Mouse (Mus musculus): ENCODE measurements around the gene Rasgrp3. TPM values are rescaled to one million over a fixed set of nuclear protein-coding genes. Genes with fewer than 3 reads are reported as not detected.

Gene Rasgrp3
- polyA plus RNA-seq, 1 experiment from 2014 or later: 15.9 TPM

DNA sequence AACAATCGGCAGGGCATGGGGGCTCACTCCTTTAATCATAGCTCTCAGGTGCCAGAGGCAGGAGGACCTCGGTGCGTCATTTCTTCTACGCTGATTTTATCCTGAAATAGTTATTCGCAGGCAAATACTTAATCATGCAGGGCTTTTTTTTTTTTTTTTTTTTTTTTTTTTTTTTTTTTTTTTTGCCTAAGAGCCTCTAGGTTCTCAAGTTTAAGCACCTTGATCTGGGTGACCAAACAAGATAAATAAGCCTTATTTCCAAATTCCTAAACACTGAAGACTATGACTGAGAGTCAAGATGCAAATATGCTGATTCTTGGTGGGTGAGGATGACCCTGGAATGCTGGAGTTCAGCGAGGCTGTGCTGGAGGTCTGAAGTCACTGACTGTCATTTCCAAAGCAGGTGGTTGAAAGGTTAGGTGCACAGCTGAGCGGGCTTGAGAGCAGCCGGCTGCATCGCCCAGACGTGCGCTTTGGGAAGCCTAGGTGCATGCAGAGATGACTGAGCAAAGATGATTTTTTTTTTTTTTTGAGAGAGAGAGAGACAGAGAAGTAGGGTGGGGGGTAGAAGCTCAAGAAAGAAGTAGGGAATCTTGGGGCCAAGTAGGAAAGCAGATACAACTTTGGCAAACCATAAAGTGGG lies 115.2 kb downstream of the Rasgrp3 start:
- WGBS: 37% methylated on average over 11 of the region's 11 CpGs
- Histone ChIP-seq H3K36me3 (ENCODE audit: insufficient read depth, low read length) (0 out of 2 replicates have a peak, but pooled peaks cover 5% of the 10 kb centered on the region), H3K27me3 (ENCODE audit: insufficient read depth, low read length) (no peaks in the 10 kb centered on the region), H3K27ac (peak overlapping the region; percentile 76), H3K9me3 (replicated peaks; ENCODE audit: low read length) (no peaks in the 10 kb centered on the region), H3K4me1 (replicated peaks; ENCODE audit: insufficient read depth, low read length) (0 out of 2 replicates have a peak, but pooled peaks cover 3% of the 10 kb centered on the region), H3K4me2 (ENCODE audit: low read length) (peak overlapping the region; percentile 73), H3K9ac (ENCODE audit: low read depth, low read length) (peak overlapping the region; percentile 64), H3K4me3 (replicated peaks; ENCODE audit: low read depth, low read length) (peak overlapping the region; percentile 68)
- no peak for TF ChIP-seq CTCF (IDR thresholded peaks at IDR 0.05; ENCODE audit: low read depth)
- peak; percentile 35 for DNase-seq (ENCODE audit: low spot score)
- ATAC-seq (replicated peaks; ENCODE audit: low FRiP score, low read depth): peak; percentile 18

DNA sequence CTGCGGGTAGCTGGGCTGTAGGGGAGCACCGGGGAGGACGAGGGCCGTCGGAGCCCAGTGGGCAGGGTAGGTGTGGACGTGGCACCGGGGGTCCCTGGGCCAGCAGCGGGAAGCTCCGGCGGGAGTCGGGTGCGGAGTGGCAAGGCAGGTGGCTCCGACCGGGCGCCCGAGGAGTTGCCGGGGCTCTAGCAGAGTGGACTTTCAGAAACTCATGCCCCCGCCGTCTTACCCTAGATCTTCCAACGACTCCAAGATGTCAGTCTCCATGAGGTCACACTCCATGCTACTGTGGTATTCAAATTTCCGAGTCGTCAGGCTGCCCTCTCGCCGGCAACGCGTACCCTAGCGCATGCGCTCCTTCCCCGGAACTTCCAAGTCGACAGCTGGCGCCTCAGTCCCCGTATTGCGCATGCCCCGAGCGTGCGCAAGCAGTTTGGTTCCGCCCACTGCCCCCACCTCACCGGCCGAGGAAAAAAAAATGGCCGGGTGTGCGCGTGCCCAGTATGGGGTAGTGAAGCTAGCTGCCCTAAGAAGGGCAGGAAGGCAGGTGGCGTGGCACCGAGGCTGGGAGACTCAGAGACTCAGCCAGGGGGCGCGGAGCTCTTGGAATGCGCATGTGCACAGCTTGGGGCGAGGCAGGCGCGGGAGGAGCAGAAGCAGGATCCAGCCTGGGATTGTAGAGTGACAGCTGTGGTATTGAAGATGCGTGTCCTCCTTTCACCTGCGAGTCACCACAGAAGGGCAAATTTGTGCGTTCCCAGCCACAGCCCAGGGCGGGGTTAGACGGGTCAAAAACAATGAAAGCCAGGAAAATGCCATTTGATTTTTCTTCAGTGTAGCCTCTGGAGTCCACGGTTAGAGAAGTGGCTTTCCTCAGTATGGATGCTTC lies 116.1 kb downstream of the Rasgrp3 start, which contains the start of gene Fam98a:
Gene Fam98a (minus strand): TSS at position 435 of the 889 bp plus-strand sequence.
- DNase-seq (ENCODE audit: low spot score) (peak; percentile 99), ATAC-seq (replicated peaks; ENCODE audit: low FRiP score, low read depth) (peak; percentile 97)
- TF ChIP-seq CTCF (IDR thresholded peaks at IDR 0.05; ENCODE audit: low read depth): peak; percentile 86
- H3K27me3 ChIP-seq (ENCODE audit: insufficient read depth, low read length): no peaks in the 10 kb centered on the region
- H3K9me3 ChIP-seq (replicated peaks; ENCODE audit: low read length): no peaks in the 10 kb centered on the region
- H3K36me3 ChIP-seq (ENCODE audit: insufficient read depth, low read length): 0 out of 2 replicates have a peak, but pooled peaks cover 3% of the 10 kb centered on the region
- under 1% methylated on average over 52 of the region's 56 CpGs for WGBS
- H3K4me3 ChIP-seq (replicated peaks; ENCODE audit: low read depth, low read length): peak within 1 kb of the TSS; percentile 68
- peak within 1 kb of the TSS; percentile 64 for H3K9ac ChIP-seq (ENCODE audit: low read depth, low read length)
- peak within 1 kb of the TSS; percentile 76 for H3K27ac ChIP-seq
- H3K4me1 ChIP-seq (replicated peaks; ENCODE audit: insufficient read depth, low read length): 0 out of 2 replicates have a peak, but pooled peaks cover 3% of the 10 kb centered on the region
- peak within 1 kb of the TSS; percentile 73 for H3K4me2 ChIP-seq (ENCODE audit: low read length)

DNA sequence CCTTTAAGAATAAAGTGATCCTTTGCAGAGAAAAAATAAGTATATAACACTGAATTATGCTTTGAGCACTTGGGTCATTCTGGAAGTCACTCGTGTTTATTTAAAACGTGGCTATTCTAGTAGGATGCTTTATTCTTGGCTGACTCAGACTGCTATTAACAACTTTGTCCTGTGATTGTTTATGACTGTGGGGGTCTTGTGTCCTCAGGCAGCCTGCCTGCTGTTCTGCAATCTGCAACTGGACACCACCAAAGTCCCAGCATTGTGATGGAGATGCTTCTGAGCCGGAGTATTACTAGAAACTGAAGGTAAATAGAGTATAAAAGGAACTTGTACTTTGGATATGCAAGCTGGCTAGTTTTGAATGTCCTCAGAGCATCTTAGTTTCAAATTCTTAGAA lies 121.3 kb downstream of the Rasgrp3 start:
- 15% methylated on average over 3 of the region's 3 CpGs for WGBS
- H3K27ac ChIP-seq: no peak overlapping the region
- ATAC-seq (replicated peaks; ENCODE audit: low FRiP score, low read depth): no peak
- H3K27me3 ChIP-seq (ENCODE audit: insufficient read depth, low read length): no peaks in the 10 kb centered on the region
- no peak for TF ChIP-seq CTCF (IDR thresholded peaks at IDR 0.05; ENCODE audit: low read depth)
- H3K4me1 ChIP-seq (replicated peaks; ENCODE audit: insufficient read depth, low read length): no peaks in the 10 kb centered on the region
- no peak overlapping the region for H3K4me3 ChIP-seq (replicated peaks; ENCODE audit: low read depth, low read length)
- DNase-seq (ENCODE audit: low spot score): peak; percentile 59
- H3K36me3 ChIP-seq (ENCODE audit: insufficient read depth, low read length): no peaks in the 10 kb centered on the region
- no peaks in the 10 kb centered on the region for H3K9me3 ChIP-seq (replicated peaks; ENCODE audit: low read length)
- H3K4me2 ChIP-seq (ENCODE audit: low read length): no peak overlapping the region
- no peak overlapping the region for H3K9ac ChIP-seq (ENCODE audit: low read depth, low read length)

DNA sequence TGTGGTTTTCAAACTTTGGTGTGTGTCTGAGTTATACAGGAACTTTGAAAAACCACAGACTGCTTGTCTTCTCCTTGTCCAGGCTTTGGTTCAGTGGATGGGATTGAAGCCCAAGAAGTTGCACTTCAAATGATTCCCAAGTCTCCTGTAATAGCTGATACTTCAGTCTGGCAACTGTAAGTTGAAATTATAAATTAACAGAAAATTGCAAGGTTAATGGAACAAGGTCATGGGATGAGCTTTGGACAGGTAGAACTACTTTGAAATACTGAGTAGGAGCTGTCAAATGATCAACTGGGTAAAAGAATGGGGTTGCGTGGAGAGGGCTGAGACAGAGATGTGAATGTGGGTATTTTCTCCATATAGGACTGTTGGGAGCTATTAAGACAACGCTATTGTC lies 122.3 kb downstream of the Rasgrp3 start:
- ATAC-seq (replicated peaks; ENCODE audit: low FRiP score, low read depth): no peak
- Histone ChIP-seq H3K27ac (no peak overlapping the region), H3K4me1 (replicated peaks; ENCODE audit: insufficient read depth, low read length) (no peaks in the 10 kb centered on the region), H3K27me3 (ENCODE audit: insufficient read depth, low read length) (no peaks in the 10 kb centered on the region), H3K9me3 (replicated peaks; ENCODE audit: low read length) (no peaks in the 10 kb centered on the region), H3K9ac (ENCODE audit: low read depth, low read length) (no peak overlapping the region), H3K4me3 (replicated peaks; ENCODE audit: low read depth, low read length) (no peak overlapping the region), H3K4me2 (ENCODE audit: low read length) (no peak overlapping the region), H3K36me3 (ENCODE audit: insufficient read depth, low read length) (no peaks in the 10 kb centered on the region)
- 96% methylated on average over 2 of the region's 2 CpGs for WGBS
- DNase-seq (ENCODE audit: low spot score): no peak
- no peak for TF ChIP-seq CTCF (IDR thresholded peaks at IDR 0.05; ENCODE audit: low read depth)

DNA sequence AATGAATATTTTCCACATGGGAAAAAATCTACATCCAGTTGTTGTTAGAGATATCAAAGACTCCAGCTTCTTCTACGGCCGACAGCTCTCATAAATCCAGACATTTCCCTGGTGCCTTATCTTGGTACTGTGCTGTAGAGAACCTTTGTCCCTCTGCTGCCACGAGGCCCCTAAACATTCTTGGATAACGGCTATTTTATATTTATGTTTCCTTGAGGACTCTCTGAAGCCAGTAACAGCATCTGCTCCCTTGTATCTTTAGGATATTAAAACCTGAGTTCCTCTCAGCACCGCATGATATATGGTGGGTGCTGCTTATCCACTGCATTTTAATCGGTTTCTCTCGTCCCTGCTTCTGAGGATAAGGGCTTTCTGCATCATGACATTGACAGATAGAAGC lies 139.9 kb downstream of the Rasgrp3 start:
- Histone ChIP-seq H3K9me3 (replicated peaks; ENCODE audit: low read length) (no peaks in the 10 kb centered on the region), H3K4me3 (replicated peaks; ENCODE audit: low read depth, low read length) (no peak overlapping the region), H3K27me3 (ENCODE audit: insufficient read depth, low read length) (no peaks in the 10 kb centered on the region), H3K4me1 (replicated peaks; ENCODE audit: insufficient read depth, low read length) (no peaks in the 10 kb centered on the region), H3K36me3 (ENCODE audit: insufficient read depth, low read length) (no peaks in the 10 kb centered on the region), H3K9ac (ENCODE audit: low read depth, low read length) (no peak overlapping the region), H3K27ac (no peak overlapping the region), H3K4me2 (ENCODE audit: low read length) (no peak overlapping the region)
- DNase-seq (ENCODE audit: low spot score): peak; percentile 25
- no peak for TF ChIP-seq CTCF (IDR thresholded peaks at IDR 0.05; ENCODE audit: low read depth)
- 26% methylated on average over 7 of the region's 7 CpGs for WGBS
- no peak for ATAC-seq (replicated peaks; ENCODE audit: low FRiP score, low read depth)

Other genes with a start within 250 kb of the Rasgrp3 start
- gene Fam98a, start 116.0 kb downstream of the Rasgrp3 start, polyA plus RNA-seq (2015; fragmentation: Nextera tagmentation; extraction: Ambion mirVana): 23.8 and 24.7 TPM in 2 replicates

Measured in kidney, postnatal 0 days (tissue).